Mouse (Mus musculus): ENCODE data around the gene Tpsg1. TPM values are rescaled to one million over a fixed set of nuclear protein-coding genes. Genes with fewer than 3 reads are reported as not detected.
A peak's percentile ranks its signal among the peaks of the same experiment; 100 is the strongest.

Gene Tpsg1
- total RNA-seq, 2 experiments from 2014 or later: 0.30 TPM; not detected in 1

DNA sequence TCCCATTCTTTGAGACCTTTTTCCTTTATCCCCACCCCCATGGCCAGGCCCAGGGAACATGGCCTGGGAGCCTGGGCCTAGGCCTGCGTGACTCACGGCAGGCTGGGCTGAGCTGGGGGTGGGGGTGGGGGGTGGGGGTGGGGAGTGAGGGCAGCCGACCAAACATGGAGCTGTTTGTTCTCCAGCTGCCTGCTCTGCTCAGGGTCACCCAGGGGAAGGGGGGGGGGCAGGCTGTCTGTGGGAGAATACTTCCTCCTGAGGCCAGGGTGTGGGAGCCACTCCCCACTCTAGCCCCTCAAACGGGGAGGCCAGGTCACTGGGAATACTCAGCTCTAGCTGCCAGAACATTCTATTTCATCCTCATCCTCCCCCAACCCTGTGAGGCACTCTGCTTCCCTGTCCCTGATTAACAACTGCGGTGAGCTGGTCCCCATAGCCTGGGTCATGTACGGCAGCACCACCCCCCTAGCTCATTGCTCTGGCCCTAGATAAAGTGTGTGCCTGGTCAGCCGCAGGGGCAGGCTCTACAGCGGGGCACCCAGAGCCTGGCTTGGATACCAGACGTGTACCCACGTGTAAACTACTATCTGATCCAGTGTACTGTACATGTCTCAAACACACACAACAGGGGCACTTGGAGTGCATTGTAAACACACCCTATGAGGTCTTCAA lies 36.3 kb downstream of the Tpsg1 start:
- intact Hi-C loops (cut with DNase I): no loop called here
- peak in 1 of 2 experiments; percentile 14 for DNase-seq

DNA sequence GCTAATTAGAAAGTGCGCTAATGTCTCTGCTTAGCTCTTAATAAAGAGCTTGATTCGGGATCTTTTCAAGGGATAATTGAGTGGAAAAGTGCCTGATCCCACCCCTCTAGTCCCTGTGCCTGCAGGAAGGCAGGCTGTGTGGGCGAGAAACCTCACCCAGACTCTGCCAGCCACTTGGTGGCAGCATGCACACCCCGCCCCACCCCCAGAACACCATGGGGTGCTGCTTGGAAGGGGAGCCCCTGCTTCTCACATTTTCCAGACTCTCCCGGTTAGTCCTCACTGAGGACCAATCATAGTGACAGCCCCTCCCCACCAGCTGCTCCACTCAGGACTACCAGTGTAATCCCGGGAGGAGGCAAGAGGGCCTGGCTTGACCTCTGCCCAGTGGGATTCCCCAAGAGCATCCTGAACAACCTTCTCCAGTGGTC lies 37.0 kb downstream of the Tpsg1 start:
- peak in 1 of 2 experiments; percentile 14 for DNase-seq
- intact Hi-C loops (cut with DNase I): no loop called here

DNA sequence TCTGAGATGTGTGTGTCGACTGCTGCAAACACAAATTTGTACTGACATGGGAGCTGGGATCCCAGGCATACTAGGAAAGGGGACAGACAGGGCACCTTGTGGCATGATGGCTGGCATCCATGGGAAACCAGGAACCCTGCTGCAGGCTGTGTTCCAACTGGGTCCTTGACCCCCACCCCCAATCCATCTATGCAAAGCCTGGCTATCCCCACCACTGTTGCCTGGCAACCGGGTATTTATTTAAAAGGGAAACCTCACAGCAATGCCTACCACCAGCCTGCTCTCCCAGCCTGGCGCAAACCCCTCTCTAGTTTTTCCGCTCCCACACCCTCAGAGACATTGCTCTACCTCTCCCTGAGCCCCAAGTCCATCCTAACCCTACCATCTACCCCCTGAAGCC lies 38.3 kb downstream of the Tpsg1 start:
- intact Hi-C loops (cut with DNase I): no loop called here
- no peak for DNase-seq

DNA sequence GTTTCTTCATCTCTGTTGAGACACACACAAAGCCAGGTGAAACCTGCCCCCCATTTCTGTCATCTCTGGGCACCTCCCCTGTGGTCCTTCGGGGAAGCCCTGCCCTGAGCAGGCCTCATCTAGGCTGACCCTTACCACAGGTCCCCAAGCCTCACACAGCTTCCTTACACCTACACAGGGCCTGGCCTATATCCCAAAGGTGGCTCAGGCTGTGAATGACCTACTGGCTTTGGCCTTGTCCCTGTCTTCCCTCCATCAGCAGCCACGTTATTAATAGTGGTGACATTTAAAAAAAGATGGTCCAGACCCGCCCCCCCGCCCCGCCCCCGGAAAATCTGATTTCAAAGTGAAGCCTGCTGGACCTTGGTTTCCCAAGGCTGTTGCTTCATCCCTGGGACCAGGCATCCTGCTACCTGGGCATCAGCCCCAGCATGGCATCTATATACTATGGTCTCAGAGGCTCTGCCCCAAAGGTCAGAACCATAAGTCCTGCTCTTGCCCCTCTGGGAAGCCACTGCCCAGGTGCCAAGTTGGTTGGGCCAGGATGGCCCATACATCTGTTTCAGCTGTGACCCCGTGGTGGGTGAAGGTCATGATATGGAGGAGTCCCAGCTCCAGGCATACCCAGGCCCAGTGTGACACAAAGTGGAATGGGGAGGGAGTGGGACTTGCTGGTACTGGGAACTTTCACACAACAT lies 39.4 kb downstream of the Tpsg1 start:
- intact Hi-C loops (cut with DNase I): loop anchor here (2.0 kb wide), 1 partner anchor 24 kb away; the partner anchor contains the start of gene Cacna1h
- DNase-seq: no peak

DNA sequence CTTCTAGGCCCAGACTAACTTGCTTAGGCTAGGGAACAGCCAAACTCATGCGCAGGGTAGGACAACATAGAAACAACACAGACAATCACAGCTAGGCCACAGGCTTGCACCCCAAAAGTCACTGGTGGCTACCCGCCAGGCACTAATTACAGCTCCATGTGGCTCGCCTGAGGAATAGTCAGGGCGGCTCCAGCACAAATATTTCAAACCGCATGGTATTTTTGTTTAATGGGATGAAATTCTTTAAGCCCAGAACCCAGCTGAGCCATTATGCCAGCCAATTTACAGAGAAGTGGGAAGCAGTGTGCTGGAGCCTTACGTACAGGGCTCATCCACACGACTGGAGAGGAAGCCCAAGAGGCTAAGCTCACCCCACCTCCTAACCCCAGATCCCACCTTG lies 40.5 kb downstream of the Tpsg1 start:
- intact Hi-C loops (cut with DNase I): loop anchor here (2.0 kb wide), 1 partner anchor 23 kb away; the partner anchor contains the start of gene Cacna1h
- DNase-seq: no peak

DNA sequence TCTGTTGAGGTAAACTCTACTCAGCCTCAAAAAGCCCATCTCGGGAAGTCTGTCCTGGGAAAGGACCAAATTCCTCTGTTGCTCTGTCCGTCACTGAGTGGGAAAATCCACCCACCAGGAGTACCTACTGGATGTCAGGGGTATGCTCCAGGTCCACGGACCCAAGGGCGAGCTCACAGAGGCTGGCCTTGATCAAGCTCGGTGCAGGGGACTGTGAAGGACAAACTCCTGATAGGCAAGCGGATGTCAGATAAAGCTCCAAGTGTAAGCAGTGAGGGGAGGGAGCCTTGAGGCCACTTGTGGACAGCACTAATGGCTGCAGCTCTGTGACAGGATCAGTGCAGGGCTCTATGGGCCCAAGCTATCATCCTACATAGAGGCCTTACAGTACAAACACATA lies 41.1 kb downstream of the Tpsg1 start:
- intact Hi-C loops (cut with DNase I): no loop called here
- no peak for DNase-seq

DNA sequence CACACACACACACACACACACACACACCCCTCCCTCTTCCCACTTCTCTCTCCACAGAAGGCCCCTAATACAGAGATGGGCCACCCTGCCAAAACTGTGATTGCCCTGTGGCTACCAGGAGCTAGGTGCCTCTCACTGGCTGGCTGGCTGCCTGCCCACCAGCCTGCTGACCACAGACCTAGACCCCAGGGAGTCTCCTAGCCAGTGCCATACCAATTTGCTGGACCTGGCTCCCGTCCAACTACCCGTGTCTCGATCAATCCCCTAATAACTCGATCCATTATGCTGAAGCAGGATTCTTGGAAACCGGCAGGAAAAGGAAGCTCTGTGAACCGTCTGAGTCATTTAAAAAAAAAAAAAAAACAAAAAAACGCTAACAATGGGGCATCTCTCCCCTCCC lies 41.7 kb downstream of the Tpsg1 start:
- intact Hi-C loops (cut with DNase I): no loop called here
- no peak for DNase-seq

DNA sequence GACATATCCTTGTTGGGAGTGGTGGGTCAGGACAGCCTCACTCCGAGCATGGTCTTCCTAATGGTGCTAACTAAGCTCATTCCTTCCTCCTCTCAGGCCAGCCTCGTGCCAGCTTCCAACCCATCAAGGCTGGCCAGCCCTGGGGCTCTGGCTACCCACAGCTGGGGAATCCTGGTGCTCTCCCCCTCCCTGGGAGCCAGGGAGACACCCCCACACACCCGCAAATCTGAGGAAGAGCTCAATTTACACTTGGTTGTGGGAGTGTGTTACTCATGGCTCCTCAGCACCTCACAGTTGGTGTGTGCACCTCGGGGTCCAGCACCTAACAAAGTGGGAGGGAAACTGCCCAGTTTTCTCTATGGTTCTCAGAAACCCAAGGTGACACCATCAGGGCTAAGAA lies 42.2 kb downstream of the Tpsg1 start:
- intact Hi-C loops (cut with DNase I): no loop called here
- DNase-seq: no peak

DNA sequence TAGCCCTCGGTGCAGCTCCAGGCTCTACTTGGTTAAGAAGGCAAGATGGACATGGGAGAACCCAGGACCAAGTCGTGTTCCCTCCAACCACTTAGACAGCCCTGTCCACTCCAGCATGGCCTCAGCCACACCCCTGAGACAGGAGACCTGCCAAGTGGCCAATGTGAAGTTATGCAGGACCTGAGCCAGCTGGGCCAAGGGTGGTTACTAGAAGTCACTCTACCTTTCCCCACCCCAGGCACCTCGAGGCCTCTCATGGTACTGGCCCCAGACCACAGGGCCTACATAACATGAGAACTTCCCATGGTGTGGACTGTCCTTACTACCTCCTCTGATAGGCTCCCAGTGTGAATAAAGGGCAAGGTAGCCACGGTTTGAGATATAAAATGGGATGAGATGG lies 45.1 kb downstream of the Tpsg1 start:
- intact Hi-C loops (cut with DNase I): no loop called here
- peak; percentile 28 for DNase-seq

DNA sequence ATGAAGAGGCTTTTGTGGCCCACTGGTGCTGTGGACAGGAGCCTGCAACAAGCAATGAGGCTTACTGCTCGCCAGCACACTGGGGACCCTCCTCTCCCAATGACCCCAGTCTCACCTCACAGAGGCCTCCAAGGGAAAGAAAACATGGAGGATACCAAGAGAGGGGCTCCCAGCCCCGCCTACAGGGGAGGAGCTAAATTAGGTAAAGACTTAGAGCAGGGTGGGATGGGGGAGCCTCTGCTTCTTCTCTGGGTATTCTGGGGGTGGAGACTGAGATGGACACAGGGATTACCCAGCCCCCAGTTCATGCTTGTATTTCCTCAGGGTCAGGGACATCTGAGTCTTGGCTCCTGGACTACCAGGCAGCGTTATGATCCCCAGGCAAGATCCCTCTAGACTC lies 45.8 kb downstream of the Tpsg1 start:
- intact Hi-C loops (cut with DNase I): no loop called here
- no peak for DNase-seq

DNA sequence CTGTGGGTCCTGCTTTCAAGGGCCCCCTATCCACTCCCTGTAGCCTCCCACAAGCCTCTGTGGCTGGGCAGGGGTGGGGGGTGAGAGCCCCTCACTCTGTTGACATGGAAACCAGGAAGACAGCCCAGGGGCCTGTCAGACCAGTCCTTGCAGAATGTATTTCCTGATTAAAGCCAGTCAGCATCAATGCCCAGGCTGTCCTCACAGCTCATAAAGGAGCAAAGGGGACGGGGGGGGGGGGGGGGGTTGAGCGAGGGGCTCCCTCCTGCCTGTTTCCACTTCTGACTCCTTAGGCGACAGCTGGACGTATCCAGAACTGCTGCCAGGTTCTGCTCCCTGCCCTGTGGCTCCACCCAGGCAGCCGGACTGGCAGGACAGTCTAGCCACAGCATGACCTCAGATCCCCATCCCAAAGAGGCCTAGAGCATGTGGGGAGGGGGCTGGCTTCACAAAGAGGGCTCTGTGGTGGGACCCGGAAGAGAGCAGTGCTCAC lies 46.4 kb downstream of the Tpsg1 start:
- DNase-seq: no peak
- intact Hi-C loops (cut with DNase I): no loop called here

DNA sequence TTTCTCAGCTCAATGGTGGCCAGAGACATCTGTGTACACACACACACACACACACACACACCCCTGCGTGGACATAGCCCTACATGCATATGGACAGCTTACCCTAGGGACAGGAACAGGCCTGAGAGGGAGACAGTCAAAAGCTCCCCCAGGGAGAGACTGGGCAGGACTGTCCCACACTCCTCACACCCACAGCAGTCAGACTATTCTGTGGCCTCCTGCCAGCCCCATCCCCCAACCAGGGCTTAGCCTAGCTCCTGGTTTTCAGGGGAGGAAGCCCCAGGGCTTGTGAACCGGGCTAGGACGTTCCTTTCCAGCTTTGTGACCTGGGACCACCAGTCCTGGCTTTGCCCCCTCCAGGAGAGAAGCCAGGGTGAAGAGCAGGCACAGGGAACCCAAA lies 47.1 kb downstream of the Tpsg1 start:
- DNase-seq: no peak
- intact Hi-C loops (cut with DNase I): no loop called here

DNA sequence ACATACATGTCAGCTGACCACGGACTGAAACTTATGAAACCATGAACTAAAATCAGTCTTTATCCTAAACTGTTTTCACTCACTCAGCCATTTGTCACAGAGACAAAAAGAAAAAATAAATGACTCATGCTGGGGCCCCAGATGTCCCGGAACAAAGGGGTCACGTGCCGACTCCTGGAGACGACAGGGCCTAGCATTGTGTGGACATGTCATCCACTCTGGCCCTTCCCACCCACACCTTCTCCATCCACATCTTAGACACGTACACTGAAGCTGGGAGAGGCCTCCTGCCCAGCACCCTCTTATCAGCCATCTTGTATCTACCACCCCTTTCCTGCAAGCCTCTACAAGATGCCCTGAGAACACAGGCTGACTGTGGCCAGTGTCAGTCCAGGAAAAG lies 48.9 kb downstream of the Tpsg1 start:
- intact Hi-C loops (cut with DNase I): no loop called here
- no peak for DNase-seq

DNA sequence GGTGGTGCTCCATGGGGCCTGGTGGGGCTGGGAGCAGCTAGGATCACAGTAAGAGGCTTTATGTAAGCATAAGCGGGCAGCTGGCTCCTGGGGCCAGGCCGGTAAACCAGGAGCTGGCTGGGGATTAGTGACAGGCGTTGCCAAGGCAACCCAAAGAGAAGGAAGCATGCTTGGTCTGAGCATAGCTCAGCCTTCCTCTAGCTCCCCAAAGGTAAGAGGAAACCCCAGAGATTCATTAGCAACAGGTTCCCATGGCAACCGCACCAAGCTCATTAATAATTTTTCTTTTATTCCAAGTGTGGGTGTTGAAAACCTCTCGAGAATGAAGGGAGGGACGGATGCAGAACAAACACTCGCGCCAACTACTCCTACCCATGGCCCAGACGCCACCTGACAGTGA lies 49.9 kb downstream of the Tpsg1 start:
- DNase-seq: no peak
- intact Hi-C loops (cut with DNase I): no loop called here

DNA sequence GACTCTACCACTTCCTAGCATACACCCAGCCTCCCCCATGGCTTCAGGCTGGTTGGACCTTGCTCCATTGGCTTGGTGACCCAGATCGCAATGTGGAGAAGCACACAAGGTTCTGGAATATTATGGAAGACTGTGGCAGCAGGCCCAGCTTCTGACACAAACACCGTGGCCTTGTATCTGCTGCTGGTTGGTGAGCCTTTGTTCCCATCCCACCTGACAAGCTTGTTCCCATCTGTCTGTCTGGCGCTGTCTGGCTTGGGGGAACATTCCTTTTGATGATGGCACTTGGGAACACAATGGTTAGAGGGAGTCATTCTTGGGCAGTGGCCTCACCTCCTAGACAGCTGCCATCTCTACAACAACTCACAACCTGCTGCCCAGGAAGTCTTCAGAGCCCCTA lies 51.9 kb downstream of the Tpsg1 start:
- intact Hi-C loops (cut with DNase I): no loop called here
- DNase-seq: no peak

Other genes starting within 250 kb of the Tpsg1 start
- gene Ptx4, start 248.5 kb upstream of the Tpsg1 start, total RNA-seq (2021): 1 to 10 TPM; 4.2 to 6.7 TPM
- gene Clcn7, start 235.9 kb upstream of the Tpsg1 start, total RNA-seq (2021): 10 to 100 TPM; 28.7 to 34.3 TPM
- gene Ccdc154, start 206.8 kb upstream of the Tpsg1 start, total RNA-seq (2021): not detected
- not detected for gene Gm38655, start 193.8 kb upstream of the Tpsg1 start, total RNA-seq (2021)
- gene BC003965, start 184.7 kb upstream of the Tpsg1 start, total RNA-seq (2021): 10 to 100 TPM; 20.8 to 22.5 TPM
- gene Unkl, start 180.9 kb upstream of the Tpsg1 start, total RNA-seq (2021): 10 to 100 TPM in 1 of 2 experiments, 1 to 10 TPM in 1; 8.7 to 10.2 TPM
- 10 to 100 TPM; 13.9 TPM for gene Gnptg, start 129.1 kb upstream of the Tpsg1 start, total RNA-seq (2021)
- 10 to 100 TPM in 1 of 2 experiments, 1 to 10 TPM in 1; 8.6 to 11.0 TPM for gene Tsr3, start 129.1 kb upstream of the Tpsg1 start, total RNA-seq (2021)
- gene Baiap3, start 112.9 kb upstream of the Tpsg1 start, total RNA-seq (2021): under 1 TPM; 0.42 to 0.43 TPM
- gene Ube2i, start 94.7 kb upstream of the Tpsg1 start, total RNA-seq (2021): 10 to 100 TPM; 84.3 to 95.1 TPM
- gene Prss34, start 70.9 kb upstream of the Tpsg1 start, total RNA-seq (2021): under 1 TPM; 0.22 to 0.25 TPM
- gene Prss28, start 60.6 kb upstream of the Tpsg1 start, total RNA-seq (2021): not detected
- not detected for gene Prss29, start 50.6 kb upstream of the Tpsg1 start, total RNA-seq (2021)
- under 1 TPM; 0.70 to 0.86 TPM for gene Tpsab1, start 23.7 kb upstream of the Tpsg1 start, total RNA-seq (2021)
- gene Tpsb2, start 3.0 kb upstream of the Tpsg1 start, total RNA-seq (2021): 1 to 10 TPM; 1.8 to 2.2 TPM
- gene Cacna1h, start 64.5 kb downstream of the Tpsg1 start, total RNA-seq (2021): 1 to 10 TPM; 5.4 to 6.5 TPM
- under 1 TPM in 1 of 2 experiments, not detected in 1; 0.47 TPM for gene Tekt4, start 85.3 kb downstream of the Tpsg1 start, total RNA-seq (2021)
- gene Sstr5, start 128.0 kb downstream of the Tpsg1 start, total RNA-seq (2021): not detected
- under 1 TPM; 0.33 to 0.49 TPM for gene Sox8, start 201.4 kb downstream of the Tpsg1 start, total RNA-seq (2021)
- 10 to 100 TPM; 27.4 to 33.8 TPM for gene Lmf1, start 209.8 kb downstream of the Tpsg1 start, total RNA-seq (2021)